Mouse (Mus musculus) intestine, postnatal 0 days (tissue): ENCODE results near the gene Gm11084. TPM values are rescaled to one million over a fixed set of nuclear protein-coding genes. Genes with fewer than 3 reads are reported as not detected.

Source experiments
- ATAC-seq: fragments of 200-750 bp; cut with Nextera tagmentation; 2 replicates; pipeline ENCODE4 v1.8.0; 2017; ENCODE audit warnings: mild to moderate bottlenecking, moderate TSS enrichment, moderate library complexity
- H3K27ac ChIP-seq: fragments of 300-500 bp; sonication (generic); 2 replicates; pipeline ENCODE4 v1.5.1; 2014; ENCODE audit warnings: mild to moderate bottlenecking, low read depth, low read length, moderate library complexity
- H3K27me3 ChIP-seq: fragments of 300-500 bp; sonication (generic); replicated peaks from 2 replicates; pipeline ENCODE4 v1.6.1; 2014; ENCODE audit warnings: low read length, mixed read lengths; ENCODE audit not compliant: control insufficient read depth, insufficient read depth
- H3K36me3 ChIP-seq: fragments of 300-500 bp; sonication (generic); 2 replicates; pipeline ENCODE4 v1.6.1; 2014; ENCODE audit warnings: mild to moderate bottlenecking, moderate library complexity; ENCODE audit not compliant: control insufficient read depth, insufficient read depth
- H3K4me1 ChIP-seq: fragments of 300-500 bp; sonication (generic); replicated peaks from 2 replicates; pipeline ENCODE4 v1.6.1; 2014; ENCODE audit warnings: antibody characterized with exemption, low read length, mixed read lengths; ENCODE audit not compliant: control insufficient read depth, insufficient read depth
- H3K4me2 ChIP-seq: fragments of 300-500 bp; sonication (generic); replicated peaks from 2 replicates; pipeline ENCODE4 v1.6.1; 2014; ENCODE audit warnings: low read depth, mild to moderate bottlenecking, moderate library complexity
- H3K4me3 ChIP-seq: fragments of 300-500 bp; sonication (generic); 2 replicates; pipeline ENCODE4 v1.5.1; 2014; ENCODE audit warnings: low read depth, low read length
- H3K9ac ChIP-seq: fragments of 300-500 bp; sonication (generic); 2 replicates; pipeline ENCODE4 v1.6.1; 2014; ENCODE audit warnings: mild to moderate bottlenecking, low read depth, low read length
- H3K9me3 ChIP-seq: fragments of 300-500 bp; sonication (generic); 2 replicates; pipeline ENCODE4 v1.6.1; 2016; ENCODE audit warnings: mixed run types; ENCODE audit not compliant: control insufficient read depth
- CTCF ChIP-seq: sonication (generic); IDR thresholded peaks from 2 replicates; pipeline ENCODE4 v1.5.1; 2016; ENCODE audit warnings: low read depth, mild to moderate bottlenecking, control low read depth, antibody characterized with exemption, moderate library complexity
- WGBS: fragments of 180-500 bp; shearing (Covaris S2); extraction: QIAGEN DNeasy Blood & Tissue Kit; methylation state at CpG from one replicate; pipeline ENCODE4 v1.1.7; 2014; 5-methylcytosine and 5-hydroxymethylcytosine counted together
- polyA plus RNA-seq: library from polyadenylated mRNA; unstranded; fragments of >200 nt; fragmentation: Nextera tagmentation; extraction: Ambion mirVana; gene quantifications from 2 replicates; pipeline ENCODE4 v1.2.1, GENCODE M21; 2015

Gm11084 gene
- polyA plus RNA-seq, 1 experiment from 2014 or later, result not detected

DNA sequence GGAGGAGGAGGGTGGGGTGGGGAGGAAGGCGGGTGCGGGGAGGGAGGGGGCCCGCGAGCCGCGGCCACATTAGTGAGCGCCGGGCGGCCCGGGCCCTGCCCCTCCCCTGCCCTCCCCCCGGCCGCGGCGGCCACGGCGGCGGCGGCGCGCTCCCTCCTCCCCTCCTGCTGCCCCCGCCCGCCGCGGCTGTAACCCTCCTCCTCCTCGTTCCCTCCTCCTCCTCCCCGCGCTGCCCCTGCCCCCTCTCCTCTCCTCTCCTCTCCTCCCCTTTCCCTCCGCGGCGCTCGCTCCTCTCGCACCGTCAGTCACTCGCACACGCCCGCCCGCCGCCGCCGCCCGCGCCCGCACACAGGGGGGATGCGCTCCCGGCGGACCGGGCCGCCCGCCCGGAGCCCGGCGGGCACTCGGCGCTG is 6.9 kb downstream of the Gm11084 start:
- Histone ChIP-seq H3K4me1 (peaks cover 9% of the 10 kb centered on the region; the same call in 1 of the 2 replicates), H3K27ac (peak overlapping the region; percentile 100), H3K36me3 (no peaks in the 10 kb centered on the region; the same call in 1 of the 2 replicates), H3K27me3 (no peaks in the 10 kb centered on the region), H3K4me2 (peak overlapping the region; percentile 69), H3K9ac (peak overlapping the region; percentile 100), H3K9me3 (no peaks in the 10 kb centered on the region), H3K4me3 (peak overlapping the region; percentile 99)
- peak; percentile 66 for ATAC-seq
- 1% methylated on average over 25 of the region's 54 CpGs for WGBS
- TF ChIP-seq CTCF, result no peak

DNA sequence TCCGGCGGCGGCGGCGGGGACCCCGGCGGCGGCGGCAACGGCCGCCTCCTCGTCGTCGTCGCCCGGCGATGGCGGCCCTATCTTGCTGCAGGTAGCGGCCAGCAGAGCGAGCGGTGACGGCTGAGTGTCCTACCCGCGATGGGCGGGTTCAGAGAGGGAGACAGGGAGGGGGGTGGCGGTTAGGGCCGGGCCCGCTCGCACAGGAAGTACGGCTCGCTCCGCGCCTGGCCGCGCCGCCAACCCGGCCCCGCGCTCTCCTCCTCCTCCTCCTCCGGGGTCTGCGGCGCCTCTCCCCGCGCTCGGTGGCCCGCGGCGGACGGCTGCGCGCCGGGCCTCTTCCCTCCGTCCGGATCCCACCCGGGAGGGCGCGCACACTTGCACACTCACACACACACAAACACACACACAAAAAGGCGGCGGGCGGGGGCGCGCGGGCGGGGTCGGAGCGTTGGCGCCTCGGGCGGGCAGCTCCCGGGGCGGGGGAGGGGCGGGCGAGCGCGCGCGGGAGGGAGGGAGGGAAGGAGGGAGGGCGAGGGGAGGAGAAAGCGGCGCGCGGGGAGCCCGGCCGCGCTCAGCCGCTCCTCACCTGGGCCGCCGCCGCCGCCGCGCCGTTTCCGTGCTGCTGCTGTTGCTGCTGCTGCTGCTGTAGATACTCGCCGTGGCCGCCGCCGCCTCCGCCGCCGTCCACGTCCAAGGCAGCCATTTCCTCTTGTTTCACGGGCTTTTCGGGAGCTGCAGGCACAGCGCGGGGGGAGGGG is 7.4 kb downstream of the Gm11084 start:
- Histone ChIP-seq H3K4me3 (peak overlapping the region; percentile 99), H3K9ac (peak overlapping the region; percentile 100), H3K36me3 (no peaks in the 10 kb centered on the region; the same call in 1 of the 2 replicates), H3K27ac (peak overlapping the region; percentile 100), H3K4me1 (peaks cover 9% of the 10 kb centered on the region; the same call in 1 of the 2 replicates), H3K9me3 (no peaks in the 10 kb centered on the region), H3K27me3 (no peaks in the 10 kb centered on the region), H3K4me2 (peak overlapping the region; percentile 69)
- ATAC-seq, result peak; percentile 82
- TF ChIP-seq CTCF, result no peak; the same call in 1 of the 2 replicates
- WGBS, result 0% methylated on average over 55 of the region's 107 CpGs

DNA sequence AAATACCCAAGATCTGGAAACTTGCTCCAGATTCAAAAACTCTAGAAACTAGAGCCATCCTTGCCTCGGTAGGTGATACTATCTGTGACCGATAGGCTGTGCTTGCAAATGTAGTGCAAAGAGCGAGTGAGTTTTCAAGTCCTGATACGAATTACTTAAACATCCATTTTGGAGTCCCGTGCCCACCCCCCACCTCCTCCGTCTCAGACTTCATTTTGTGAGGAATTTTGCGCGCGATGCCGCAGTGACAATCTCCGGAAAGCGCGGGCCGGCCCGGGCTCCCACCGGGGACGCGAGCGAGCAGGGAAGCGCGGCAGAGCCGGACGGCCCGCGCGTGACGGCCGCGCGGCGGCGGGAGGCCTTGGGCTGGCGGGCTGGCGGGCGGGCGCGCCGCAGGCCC is 8.0 kb downstream of the Gm11084 start:
- Histone ChIP-seq H3K4me1 (peaks cover 9% of the 10 kb centered on the region; the same call in 1 of the 2 replicates), H3K27ac (peak overlapping the region; percentile 100), H3K9me3 (no peaks in the 10 kb centered on the region), H3K27me3 (no peaks in the 10 kb centered on the region), H3K4me2 (peak overlapping the region; percentile 69), H3K4me3 (peak overlapping the region; percentile 99), H3K9ac (peak overlapping the region; percentile 100), H3K36me3 (no peaks in the 10 kb centered on the region; the same call in 1 of the 2 replicates)
- under 1% methylated on average over 37 of the region's 38 CpGs for whole genome bisulfite sequencing
- peak; percentile 8; the same call in 1 of the 2 replicates for ATAC-seq
- TF ChIP-seq CTCF, result peak; percentile 70

DNA sequence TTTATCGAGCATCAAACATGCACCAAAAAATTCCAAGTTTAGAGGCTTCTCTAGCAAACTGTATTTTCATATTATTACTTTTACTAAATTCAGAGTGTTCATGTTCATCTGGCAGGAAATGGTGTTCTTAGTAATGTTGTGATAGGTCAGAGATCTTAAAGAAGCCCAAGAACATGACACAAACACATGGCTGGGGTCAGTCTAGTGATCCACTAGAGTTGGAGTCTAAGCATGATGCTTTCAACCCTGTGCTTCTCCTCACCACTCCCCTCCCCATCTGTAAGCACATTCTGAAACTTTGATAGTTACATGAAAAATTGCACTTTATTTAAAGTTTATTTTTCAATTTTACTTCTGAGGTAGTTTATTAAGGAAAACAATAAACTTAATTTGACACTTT is 9.2 kb downstream of the Gm11084 start:
- no peak for TF ChIP-seq CTCF
- H3K9ac ChIP-seq, result no peak overlapping the region
- H3K27ac ChIP-seq, result no peak overlapping the region

DNA sequence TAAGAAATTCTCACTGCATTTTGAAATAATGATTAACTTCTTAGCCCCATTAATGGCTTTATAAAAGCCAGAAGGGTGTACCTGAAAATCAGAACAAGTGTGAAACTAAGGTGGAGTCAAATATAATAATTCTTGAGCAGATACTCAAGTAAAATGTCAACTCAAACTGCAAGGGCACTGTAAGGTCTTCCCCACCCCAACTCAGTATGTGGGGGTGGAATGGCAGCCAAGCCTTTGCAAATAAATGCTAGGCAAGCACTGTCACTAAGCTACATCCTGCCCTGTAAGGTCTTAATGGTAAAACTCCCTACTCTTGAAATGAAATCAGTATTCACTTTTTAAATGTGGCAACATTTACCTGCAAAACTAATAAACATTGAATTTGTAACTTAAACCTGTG is 10.5 kb downstream of the Gm11084 start:
- peak overlapping the region; percentile 21; the same call in 1 of the 2 replicates for H3K27ac ChIP-seq
- TF ChIP-seq CTCF, result no peak
- ATAC-seq, result no peak
- no peaks in the 10 kb centered on the region for H3K9me3 ChIP-seq
- no peaks in the 10 kb centered on the region for H3K27me3 ChIP-seq
- H3K4me3 ChIP-seq, result no peak overlapping the region
- peaks cover 9% of the 10 kb centered on the region for H3K4me1 ChIP-seq
- H3K9ac ChIP-seq, result no peak overlapping the region
- peaks cover 2% of the 10 kb centered on the region; the same call in 1 of the 2 replicates for H3K36me3 ChIP-seq
- H3K4me2 ChIP-seq, result no peak overlapping the region

More for the DNA sequence above, 9.2 kb downstream of the Gm11084 start:
- H3K9me3 ChIP-seq, result no peaks in the 10 kb centered on the region
- no peaks in the 10 kb centered on the region; the same call in 1 of the 2 replicates for H3K36me3 ChIP-seq
- peaks cover 9% of the 10 kb centered on the region for H3K4me1 ChIP-seq
- 58% methylated on average over 1 of the region's 1 CpGs for WGBS
- no peaks in the 10 kb centered on the region for H3K27me3 ChIP-seq
- peak overlapping the region; percentile 53 for H3K4me2 ChIP-seq
- H3K4me3 ChIP-seq, result peak overlapping the region; percentile 16; the same call in 1 of the 2 replicates
- ATAC-seq, result no peak

DNA sequence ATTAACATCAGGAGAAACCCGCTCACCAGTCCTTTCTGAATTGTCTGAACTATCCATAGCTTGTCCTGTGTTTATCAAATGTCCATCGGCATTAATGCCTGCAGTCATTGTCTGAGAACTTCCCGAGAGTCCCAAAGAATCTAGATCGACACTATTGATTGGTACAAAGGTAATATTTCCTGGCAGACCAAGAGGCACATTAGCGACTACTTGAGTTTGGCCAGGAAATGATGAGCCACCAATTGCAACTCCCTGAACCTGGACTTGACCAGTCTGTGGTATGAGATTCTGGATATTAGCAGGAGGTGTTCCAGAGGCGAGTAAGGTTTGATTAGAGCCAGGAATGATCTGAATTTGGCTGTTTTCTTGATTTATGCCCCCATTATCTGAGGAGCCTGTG is 15.7 kb downstream of the Gm11084 start:
- H3K4me1 ChIP-seq, result peaks cover 5% of the 10 kb centered on the region; the same call in 1 of the 2 replicates
- 75% methylated on average over 6 of the region's 6 CpGs for WGBS
- H3K36me3 ChIP-seq, result peaks cover 17% of the 10 kb centered on the region
- no peaks in the 10 kb centered on the region for H3K27me3 ChIP-seq
- H3K4me2 ChIP-seq, result no peak overlapping the region
- H3K27ac ChIP-seq, result no peak overlapping the region
- no peak for TF ChIP-seq CTCF
- H3K9me3 ChIP-seq, result no peaks in the 10 kb centered on the region
- no peak overlapping the region for H3K4me3 ChIP-seq
- H3K9ac ChIP-seq, result no peak overlapping the region
- ATAC-seq, result no peak
